Mouse (Mus musculus) C2C12 (cell line): ENCODE results near the gene Pds5b. TPM values are rescaled to one million over a fixed set of nuclear protein-coding genes. Genes with fewer than 3 reads are reported as not detected.
"Not testable (repeated sequence)": the region's sequence is repeated elsewhere in the genome, so short reads cannot be mapped to it uniquely, and the experiment has no call there.

ENCODE experiments used
- H3K27me3 ChIP-seq: one replicate; pipeline ENCODE4 v1.6.1; 2011; ENCODE audit not compliant: control insufficient read depth, insufficient read depth, insufficient read length
- H3K36me3 ChIP-seq: one replicate; pipeline ENCODE4 v1.6.1; 2011; ENCODE audit not compliant: control insufficient read depth, insufficient read depth
- H3K4me3 ChIP-seq: one replicate; pipeline ENCODE4 v1.5.1; 2011; ENCODE audit warnings: mild to moderate bottlenecking, control low read depth; ENCODE audit not compliant: poor library complexity, insufficient read depth, severe bottlenecking
- H3K79me2 ChIP-seq: one replicate; pipeline ENCODE4 v1.6.1; 2011; ENCODE audit not compliant: control insufficient read depth, insufficient read depth
- H3K79me3 ChIP-seq: one replicate; pipeline ENCODE4 v1.6.1; 2011; ENCODE audit warnings: low read depth, control low read depth
- H3ac ChIP-seq: one replicate; pipeline ENCODE3; 2011; ENCODE audit warnings: low read depth; ENCODE audit not compliant: control insufficient read depth, insufficient read length
- CEBPB ChIP-seq: IDR thresholded peaks from one replicate; pipeline ENCODE4 v1.6.1; 2011; ENCODE audit warnings: low read depth, mild to moderate bottlenecking, control low read depth, moderate library complexity
- CTCF ChIP-seq: IDR thresholded peaks from one replicate; pipeline ENCODE4 v1.5.1; 2011; ENCODE audit not compliant: control insufficient read depth, insufficient read depth, insufficient read length
- FOSL1 ChIP-seq: IDR thresholded peaks from one replicate; pipeline ENCODE4 v1.8.0; 2011; ENCODE audit warnings: mild to moderate bottlenecking, low read length; ENCODE audit not compliant: poor library complexity, insufficient read depth, severe bottlenecking
- MAX ChIP-seq: IDR thresholded peaks from one replicate; pipeline ENCODE4 v1.6.1; 2011; ENCODE audit warnings: mild to moderate bottlenecking, control low read depth
- MYOD1 ChIP-seq: IDR thresholded peaks from one replicate; pipeline ENCODE4 v1.6.1; 2011; ENCODE audit warnings: low read depth; ENCODE audit not compliant: control insufficient read depth, insufficient read length
- MYOG ChIP-seq: IDR thresholded peaks from one replicate; pipeline ENCODE4 v1.6.1; 2011; ENCODE audit not compliant: control insufficient read depth, insufficient read length; ENCODE audit errors: extremely low read depth
- USF1 ChIP-seq: IDR thresholded peaks from one replicate; pipeline ENCODE4 v1.6.1; 2011; ENCODE audit warnings: low read depth, mild to moderate bottlenecking, control low read depth, moderate library complexity
- polyA plus RNA-seq: library from polyadenylated mRNA; unstranded; fragments of >200 nt; fragmentation: generic; extraction: Trizol; gene quantifications from one replicate; pipeline ENCODE4 v1.2.1, GENCODE M21; 2012; ENCODE audit warnings: missing spikeins

Gene Pds5b
- polyA plus RNA-seq, 1 experiment = 7.9 TPM

DNA sequence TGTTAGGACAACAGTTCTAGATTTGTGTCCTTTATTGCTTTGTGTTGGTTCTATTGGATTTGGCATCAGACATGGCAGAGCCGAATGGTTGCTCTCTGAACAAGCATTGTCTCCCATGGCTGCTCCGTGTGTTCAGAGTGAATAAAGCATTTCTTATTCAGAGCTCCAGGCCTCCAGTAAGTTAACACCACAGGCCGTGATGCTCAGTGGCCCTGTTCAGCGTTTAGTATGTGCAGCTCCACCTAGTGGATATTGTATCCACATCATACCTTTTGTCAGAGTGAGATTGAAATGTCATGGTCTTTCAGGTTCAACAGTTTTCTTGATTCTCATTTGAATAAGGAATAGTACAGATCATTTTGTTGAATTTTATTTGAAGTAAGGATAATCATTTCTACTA is 44.2 kb downstream of the Pds5b start:
- peaks cover 58% of the 10 kb centered on the region for H3K79me2 ChIP-seq
- peaks cover 42% of the 10 kb centered on the region for H3K79me3 ChIP-seq
- no peaks in the 10 kb centered on the region for H3K27me3 ChIP-seq
- peaks cover 15% of the 10 kb centered on the region for H3K36me3 ChIP-seq
- TF ChIP-seq MAX (no peak), MYOD1 (no peak), CEBPB (no peak), USF1 (no peak), FOSL1 (no peak), CTCF (no peak), MYOG (no peak)
- H3K4me3 ChIP-seq = no peak overlapping the region
- no peak overlapping the region for H3ac ChIP-seq

DNA sequence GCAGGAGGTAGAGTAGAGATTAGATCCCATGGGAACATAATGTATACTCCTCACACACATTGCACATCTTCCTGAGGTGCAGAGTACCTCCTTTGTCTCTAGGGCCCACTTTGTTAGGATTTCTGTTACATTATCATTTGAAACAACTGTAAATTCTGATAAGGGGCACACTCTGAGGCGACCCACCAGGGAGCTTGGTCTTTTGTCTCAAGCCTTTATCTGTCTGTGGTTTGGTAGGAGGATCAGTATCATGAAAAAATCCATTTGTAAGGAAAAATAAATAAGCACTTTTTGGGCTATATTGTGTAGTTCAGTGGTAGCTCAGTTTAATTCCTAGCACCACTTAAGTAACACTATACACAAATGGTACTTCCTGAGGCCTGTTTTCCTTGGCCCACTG is 51.1 kb downstream of the Pds5b start:
- Histone ChIP-seq H3ac (no peak overlapping the region), H3K79me2 (no peaks in the 10 kb centered on the region), H3K36me3 (peaks cover 41% of the 10 kb centered on the region), H3K4me3 (no peak overlapping the region), H3K27me3 (no peaks in the 10 kb centered on the region), H3K79me3 (no peaks in the 10 kb centered on the region)
- TF ChIP-seq MAX (no peak), MYOG (no peak)

DNA sequence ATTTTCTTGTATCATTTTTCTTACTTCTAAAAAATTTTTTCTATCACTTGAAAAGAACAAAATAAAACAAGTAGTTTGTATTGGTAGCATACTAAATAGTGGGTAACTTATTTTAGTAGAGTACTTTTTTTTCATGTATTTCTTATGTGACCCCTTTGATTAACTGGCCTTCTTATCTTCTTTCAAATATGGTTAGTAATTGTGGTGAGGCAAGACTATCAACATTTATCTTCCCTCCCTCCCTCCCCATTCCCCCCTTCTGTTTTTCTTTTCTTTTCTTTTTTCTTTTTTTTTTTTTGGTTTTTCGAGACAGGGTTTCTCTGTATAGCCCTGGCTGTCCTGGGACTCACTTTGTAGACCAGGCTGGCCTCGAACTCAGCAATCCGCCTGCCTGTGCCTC is 63.5 kb downstream of the Pds5b start:
- not testable (repeated sequence) for H3K27me3 ChIP-seq, H3K79me2 ChIP-seq, H3K79me3 ChIP-seq, H3ac ChIP-seq, H3K4me3 ChIP-seq
- peaks cover 35% of the 10 kb centered on the region for H3K36me3 ChIP-seq

GRCm38 (mm10) chr5:150739311-150739710 is 65.8 kb downstream of the Pds5b start:
- Histone ChIP-seq H3K79me3 (peaks cover 2% of the 10 kb centered on the region), H3K27me3 (no peaks in the 10 kb centered on the region), H3K36me3 (peaks cover 35% of the 10 kb centered on the region), H3K4me3 (no peak overlapping the region), H3ac (no peak overlapping the region), H3K79me2 (no peaks in the 10 kb centered on the region)
- TF ChIP-seq CTCF (no peak), MYOG (no peak), FOSL1 (no peak)

DNA sequence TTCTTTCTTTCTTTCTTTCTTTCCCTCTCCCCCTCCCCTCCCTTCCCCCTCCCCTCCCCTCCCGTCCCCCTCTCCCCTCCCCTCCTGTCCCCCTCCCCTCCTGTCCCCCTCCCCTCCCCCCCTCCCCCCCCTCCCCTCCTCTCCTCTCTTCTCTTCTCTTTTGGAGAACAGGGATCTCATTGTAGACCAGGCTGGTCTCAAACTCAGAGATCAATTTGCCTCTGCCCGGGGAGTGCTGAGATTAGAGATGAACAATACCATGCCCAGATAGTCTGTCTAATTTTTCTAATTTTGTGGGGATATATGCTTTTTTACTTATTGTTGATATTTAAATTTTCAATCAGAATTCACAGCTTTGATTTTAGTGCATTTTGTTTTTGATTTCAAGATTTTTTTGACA is 67.1 kb downstream of the Pds5b start:
- no peaks in the 10 kb centered on the region for H3K79me2 ChIP-seq
- no peak overlapping the region for H3K4me3 ChIP-seq
- peaks cover 2% of the 10 kb centered on the region for H3K79me3 ChIP-seq
- H3K27me3 ChIP-seq = no peaks in the 10 kb centered on the region
- peaks cover 32% of the 10 kb centered on the region for H3K36me3 ChIP-seq
- no peak for TF ChIP-seq CTCF
- TF ChIP-seq USF1 = no peak
- TF ChIP-seq MAX = no peak
- no peak for TF ChIP-seq MYOD1
- no peak for TF ChIP-seq FOSL1
- no peak for TF ChIP-seq CEBPB
- TF ChIP-seq MYOG = no peak
- H3ac ChIP-seq = no peak overlapping the region

GRCm38 (mm10) chr5:150756623-150757022 is 83.1 kb downstream of the Pds5b start:
- H3ac ChIP-seq = no peak overlapping the region
- TF ChIP-seq CTCF = no peak
- TF ChIP-seq CEBPB = no peak
- TF ChIP-seq USF1 = no peak
- TF ChIP-seq MAX = no peak
- TF ChIP-seq MYOG = no peak
- TF ChIP-seq FOSL1 = no peak
- H3K4me3 ChIP-seq = no peak overlapping the region
- H3K36me3 ChIP-seq = peaks cover 39% of the 10 kb centered on the region
- H3K79me3 ChIP-seq = no peaks in the 10 kb centered on the region
- no peaks in the 10 kb centered on the region for H3K27me3 ChIP-seq
- H3K79me2 ChIP-seq = no peaks in the 10 kb centered on the region

- no peak for TF ChIP-seq MYOD1
- no peak for TF ChIP-seq CEBPB
- no peak for TF ChIP-seq CTCF
- TF ChIP-seq FOSL1 = no peak
- TF ChIP-seq MYOG = no peak
- no peak for TF ChIP-seq USF1
- TF ChIP-seq MAX = no peak
- Histone ChIP-seq H3ac (no peak overlapping the region), H3K4me3 (no peak overlapping the region), H3K27me3 (no peaks in the 10 kb centered on the region), H3K79me2 (no peaks in the 10 kb centered on the region), H3K36me3 (peaks cover 42% of the 10 kb centered on the region), H3K79me3 (peaks cover 1% of the 10 kb centered on the region)
These were observed 98.9 kb downstream of the Pds5b start for GRCm38 (mm10) chr5:150772403-150772802.
